Mouse (Mus musculus): ENCODE measurements around the gene Dusp2.

- TF ChIP-seq CTCF (IDR thresholded peaks at IDR 0.05; ENCODE audit: borderline replicate concordance, control insufficient read depth, extremely low read depth, insufficient read depth, low read length, poor library complexity): no peak
- no peak for TF ChIP-seq POLR2A (IDR thresholded peaks at IDR 0.05; ENCODE audit: control insufficient read depth, extremely low read depth, insufficient read depth, low read length, poor library complexity)
These were observed 42.1 kb downstream of the Dusp2 start for GRCm38 (mm10) chr2:127377942-127378610.

Measured in thymus, adult 2 months (tissue).